Mouse (Mus musculus) testis, adult 2 months (tissue): Measurements from ENCODE around the gene Timm13.

Experiments used
- CTCF ChIP-seq: fragments of 200-500 bp; IDR thresholded peaks from 2 replicates; pipeline ENCODE4 v1.5.1; 2012; ENCODE audit warnings: low read depth, mild to moderate bottlenecking, inconsistent platforms, low read length, moderate library complexity; ENCODE audit not compliant: control insufficient read depth, insufficient read depth, insufficient replicate concordance
- POLR2A ChIP-seq: fragments of 200-500 bp; IDR thresholded peaks from 2 replicates; pipeline ENCODE4 v1.6.1; 2012; ENCODE audit warnings: low read depth, mild to moderate bottlenecking, inconsistent platforms, low read length, moderate library complexity; ENCODE audit not compliant: control insufficient read depth

DNA sequence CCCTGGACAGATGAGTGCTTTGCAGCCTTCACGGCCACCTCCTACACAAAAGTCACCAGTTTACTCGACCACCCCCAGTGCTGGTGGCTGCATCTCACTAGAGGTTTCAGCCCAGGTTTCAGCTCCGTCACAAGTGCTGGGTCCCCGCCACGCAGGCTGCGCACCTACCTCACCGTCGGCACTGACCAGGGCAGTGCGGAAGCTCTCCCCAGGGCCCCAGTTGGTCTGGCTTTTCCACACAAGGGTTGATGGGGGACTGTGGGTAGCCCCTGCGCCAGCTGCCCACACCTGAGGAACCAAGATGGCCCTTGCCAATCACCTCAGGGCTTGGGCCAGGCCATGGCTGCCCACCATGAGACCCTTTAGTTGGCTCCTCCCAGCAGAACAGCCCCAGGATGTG, 2.5 kb upstream of the Timm13 start:
- TF ChIP-seq CTCF: no peak
- no peak for TF ChIP-seq POLR2A
